Mouse (Mus musculus) embryonic facial prominence, embryonic 14.5 days (tissue): Measurements from ENCODE around the gene Pde4b. TPM values are rescaled to one million over a fixed set of nuclear protein-coding genes. Genes with fewer than 3 reads are reported as not detected.

Experiments
- polyA plus RNA-seq: library from polyadenylated mRNA; unstranded; fragments of >200 nt; fragmentation: Nextera tagmentation; extraction: Ambion mirVana; gene quantifications from 2 replicates; pipeline ENCODE4 v1.2.1, GENCODE M21; 2014

The Pde4b gene
- polyA plus RNA-seq, 1 experiment from 2014 or later, result 19.4 TPM

Other genes with a start within 250 kb of the Pde4b start
- gene B020004J07Rik, start 243.5 kb upstream of the Pde4b start, polyA plus RNA-seq, result not detected in 2 replicates
- not detected in 2 replicates for gene C130073F10Rik, start 193.8 kb upstream of the Pde4b start, polyA plus RNA-seq
- not detected in 2 replicates for gene Gm12800, start 178.4 kb upstream of the Pde4b start, polyA plus RNA-seq
- not detected in 2 replicates for gene Gm12794, start 147.1 kb upstream of the Pde4b start, polyA plus RNA-seq
- not detected in 2 replicates for gene Gm12790, start 106.5 kb upstream of the Pde4b start, polyA plus RNA-seq
- gene Gm12789, start 100.9 kb upstream of the Pde4b start, polyA plus RNA-seq, result not detected in 2 replicates